In the genomic region with DNA sequence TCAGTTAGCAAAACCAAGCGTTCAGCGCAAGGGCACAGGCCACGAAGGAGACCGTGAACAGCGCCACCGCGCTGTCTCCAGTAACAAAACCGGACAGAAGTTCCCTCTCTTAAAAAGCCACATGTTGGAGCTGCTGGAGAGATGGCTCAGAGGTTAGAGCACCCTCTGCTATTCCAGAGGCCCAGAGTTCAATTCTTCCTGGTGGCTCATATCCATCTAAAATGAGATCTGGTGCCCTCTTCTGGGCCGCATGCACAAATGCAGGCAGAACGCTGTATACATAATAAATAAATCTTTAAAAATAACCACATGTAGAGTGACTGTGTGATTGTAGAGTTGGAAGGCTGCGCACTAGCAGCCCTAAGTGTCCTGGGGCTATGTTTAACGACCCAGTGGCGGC, we compare ENCODE assay signal across 9 mouse cellular contexts. TPM values are rescaled to one million over a fixed set of nuclear protein-coding genes. Genes with fewer than 3 reads are reported as not detected.
DNase-seq lines count a peak whose midpoint lies in the region; ATAC-seq and TF ChIP-seq lines count a peak whose summit lies in the region.
"Had no signal": no experiment of that assay in that cellular context is flagged by ENCODE, and none has a peak within 500 bp of the region (broad histone marks: within the 10 kb centered on the region; RNA-seq: fewer than 3 reads in every experiment).

No protein-coding gene starts in this region.

- peaks cover 6% of the 10 kb centered on the region; the same call in 1 of the 2 replicates for H3K4me1 ChIP-seq in heart, postnatal 0 days (ENCODE audit: control insufficient read depth, insufficient read depth)

- peaks cover 11% of the 10 kb centered on the region for H3K27me3 ChIP-seq in heart, postnatal 0 days (ENCODE audit: control insufficient read depth, insufficient read depth, low read length)

- no peak overlapping the region for H3K4me2 ChIP-seq in heart, postnatal 0 days (ENCODE audit: low read depth, low read length)

- H3K9ac ChIP-seq in heart, postnatal 0 days (replicated peaks; ENCODE audit: low read depth, low read length), result no peak overlapping the region

- H3K27ac ChIP-seq in heart, postnatal 0 days (ENCODE audit: low read depth), result no peak overlapping the region

- H3K9me3 ChIP-seq in heart, postnatal 0 days (replicated peaks; ENCODE audit: control insufficient read depth, low read length), result no peaks in the 10 kb centered on the region

- peak; percentile 35 for DNase-seq in heart, postnatal 0 days (ENCODE audit: low spot score)
- DNase-seq in heart, adult 18-20 months, result no peak
- peak; percentile 30 for DNase-seq in right cerebral cortex, postnatal 4 days
- DNase-seq in right cerebral cortex, postnatal 10 days (ENCODE audit: low spot score in 2 of 2), result no peak
- peak; percentile 61 for DNase-seq in thymus, postnatal 4 days
- DNase-seq in spleen, postnatal 36 days (ENCODE audit: low spot score in 2 of 2), result no peak
- DNase-seq in layer of hippocampus, postnatal 10 days (ENCODE audit: low spot score in 2 of 2), result no peak

- H3K4me3 ChIP-seq in heart, postnatal 0 days (ENCODE audit: low read depth, low read length), result no peak overlapping the region

- ATAC-seq in heart, postnatal 0 days (ENCODE audit: insufficient read depth, low read depth), result peak; percentile 44; the same call in 1 of the 2 replicates
- ATAC-seq in granulocyte monocyte progenitor cell, adult 5-6 weeks (replicated peaks; ENCODE audit: poor library complexity, severe bottlenecking), result peak; percentile 64

- 30% methylated on average over 13 of the region's 13 CpGs for WGBS in heart, postnatal 0 days

- TF ChIP-seq CTCF in heart, postnatal 0 days (IDR thresholded peaks at IDR 0.05; ENCODE audit: low read depth), result peak; percentile 56

- no peak for TF ChIP-seq EP300 in heart, postnatal 0 days (IDR thresholded peaks at IDR 0.05; ENCODE audit: low read depth)

- no peaks in the 10 kb centered on the region for H3K36me3 ChIP-seq in heart, postnatal 0 days (replicated peaks; ENCODE audit: control insufficient read depth, insufficient read depth, low read length)

RNA-seq across cellular contexts. Expression of gene Tdgf1, which starts 1.7 kb away (rescaled TPM):
- total RNA-seq in heart, postnatal 0 days (2014; rRNA removed; ENCODE audit: low replicate concordance), result not detected in 2 replicates
- not detected in 2 replicates for polyA plus RNA-seq in heart, postnatal 0 days (2015; fragmentation: Nextera tagmentation; extraction: Ambion mirVana)
- not detected for total RNA-seq in heart, adult 18-20 months (2021)
- total RNA-seq in granulocyte monocyte progenitor cell, adult 5-6 weeks (2014; fragmentation: Nextera tagmentation), result not detected in 2 replicates
- total RNA-seq in granulocyte monocyte progenitor cell, adult 5-6 weeks (2017), result not detected in 2 replicates
- not detected for total RNA-seq in layer of hippocampus, postnatal 10 days (2021)
- polyA plus RNA-seq: intestine, embryonic 14.5 days had no signal

RNA-seq across cellular contexts. Expression of gene Lrrc2, which starts 7.1 kb away (rescaled TPM):
- 7.1 and 11.4 TPM in 2 replicates for total RNA-seq in heart, postnatal 0 days (2014; rRNA removed; ENCODE audit: low replicate concordance)
- 14.6 and 21.0 TPM in 2 replicates for polyA plus RNA-seq in heart, postnatal 0 days (2015; fragmentation: Nextera tagmentation; extraction: Ambion mirVana)
- total RNA-seq in heart, adult 18-20 months (2021), result 100 to 1,000 TPM; 239 to 298 TPM
- not detected in 2 replicates for total RNA-seq in granulocyte monocyte progenitor cell, adult 5-6 weeks (2014; fragmentation: Nextera tagmentation)
- 0.21 TPM in 1 of 2 replicates, not detected in the other for total RNA-seq in granulocyte monocyte progenitor cell, adult 5-6 weeks (2017)
- 1 to 10 TPM; 1.6 to 1.7 TPM for total RNA-seq in layer of hippocampus, postnatal 10 days (2021)

RNA-seq across cellular contexts. Expression of gene Fam240a, which starts 27.6 kb away (rescaled TPM):
- not detected in 2 replicates for total RNA-seq in heart, postnatal 0 days (2014; rRNA removed; ENCODE audit: low replicate concordance)
- not detected in 2 replicates for polyA plus RNA-seq in heart, postnatal 0 days (2015; fragmentation: Nextera tagmentation; extraction: Ambion mirVana)
- total RNA-seq in heart, adult 18-20 months (2021), result not detected
- total RNA-seq in granulocyte monocyte progenitor cell, adult 5-6 weeks (2014; fragmentation: Nextera tagmentation), result not detected in 2 replicates
- total RNA-seq in granulocyte monocyte progenitor cell, adult 5-6 weeks (2017), result not detected in 2 replicates
- total RNA-seq in layer of hippocampus, postnatal 10 days (2021), result not detected
- polyA plus RNA-seq: intestine, embryonic 14.5 days had no signal

RNA-seq across cellular contexts. Expression of gene Rtp3, which starts 46.1 kb away (rescaled TPM):
- 0.46 and 1.4 TPM in 2 replicates for total RNA-seq in heart, postnatal 0 days (2014; rRNA removed; ENCODE audit: low replicate concordance)
- 0.21 and 0.26 TPM in 2 replicates for polyA plus RNA-seq in heart, postnatal 0 days (2015; fragmentation: Nextera tagmentation; extraction: Ambion mirVana)
- 1 to 10 TPM; 2.9 to 3.8 TPM for total RNA-seq in heart, adult 18-20 months (2021)
- not detected in 2 replicates for total RNA-seq in granulocyte monocyte progenitor cell, adult 5-6 weeks (2014; fragmentation: Nextera tagmentation)
- not detected in 2 replicates for total RNA-seq in granulocyte monocyte progenitor cell, adult 5-6 weeks (2017)
- total RNA-seq in layer of hippocampus, postnatal 10 days (2021), result under 1 TPM in 1 of 2 experiments, not detected in 1; 0.21 TPM

Comparison
In these comparisons a context has a peak if more than half of its experiments do, and no peak if none do; other contexts are left out.
1. DNase-seq: peak in heart, postnatal 0 days (single experiment), right cerebral cortex, postnatal 4 days (single experiment) and thymus, postnatal 4 days (single experiment); none in heart, adult 18-20 months (0 of 2), right cerebral cortex, postnatal 10 days (0 of 2), spleen, postnatal 36 days (0 of 2) and layer of hippocampus, postnatal 10 days (0 of 2).
2. RNA of gene Lrrc2, which starts 7.1 kb away (total RNA-seq): 239 to 298 TPM in heart, adult 18-20 months; 7.1 to 11.4 TPM in heart, postnatal 0 days, 1.6 to 1.7 TPM in layer of hippocampus, postnatal 10 days and 0.21 TPM in granulocyte monocyte progenitor cell, adult 5-6 weeks; every median in the first group is over 10 times any median in the second.